ENCODE assay signal across 7 mouse cellular contexts in genomic region chrX:162829203-162829708, GRCm38 (mm10). TPM values are rescaled to one million over a fixed set of nuclear protein-coding genes. Genes with fewer than 3 reads are reported as not detected.
A peak's percentile ranks its signal among the peaks of the same experiment; 100 is the strongest.
DNase-seq lines count a peak whose midpoint lies in the region; ATAC-seq lines count a peak whose summit lies in the region.

Txlng (minus strand) TSS chrX:162829454.

- H3K9ac ChIP-seq in embryonic facial prominence, embryonic 11.5 days (replicated peaks; ENCODE audit: low read length), result peak within 1 kb of the TSS; percentile 46
- H3K9ac ChIP-seq in limb, embryonic 11.5 days (ENCODE audit: low read length), result peak within 1 kb of the TSS; percentile 37
- H3K9ac ChIP-seq in midbrain, embryonic 14.5 days (replicated peaks; ENCODE audit: low read length), result peak within 1 kb of the TSS; percentile 57

- peak; percentile 96 for DNase-seq in adrenal gland, postnatal 14 days
- peak; percentile 95 for DNase-seq in embryonic facial prominence, embryonic 11.5 days (ENCODE audit: low spot score)
- DNase-seq in heart, adult 11 months, result peak; percentile 100
- peak; percentile 93 for DNase-seq in kidney, adult 18-20 months
- DNase-seq in limb, embryonic 11.5 days (ENCODE audit: low spot score), result peak; percentile 91
- peak; percentile 95 for DNase-seq in midbrain, embryonic 14.5 days
- peak; percentile 82 to 91 for DNase-seq in spleen, adult 18-20 months

- H3K4me2 ChIP-seq in embryonic facial prominence, embryonic 11.5 days (ENCODE audit: low read depth, low read length), result peak within 1 kb of the TSS; percentile 79
- H3K4me2 ChIP-seq in limb, embryonic 11.5 days (ENCODE audit: low read depth, severe bottlenecking), result peak within 1 kb of the TSS; percentile 86
- H3K4me2 ChIP-seq in midbrain, embryonic 14.5 days (ENCODE audit: low read length), result peak within 1 kb of the TSS; percentile 72

- H3K27me3 ChIP-seq in embryonic facial prominence, embryonic 11.5 days (ENCODE audit: control insufficient read depth, insufficient read depth, low read length), result no peaks in the 10 kb centered on the region
- peaks cover 5% of the 10 kb centered on the region; the same call in 1 of the 2 replicates for H3K27me3 ChIP-seq in limb, embryonic 11.5 days (ENCODE audit: control insufficient read depth, insufficient read depth, low read length)
- H3K27me3 ChIP-seq in midbrain, embryonic 14.5 days (ENCODE audit: control insufficient read depth, insufficient read depth, low read length), result no peaks in the 10 kb centered on the region

- no peak within 1 kb of the TSS for H3K27ac ChIP-seq in embryonic facial prominence, embryonic 11.5 days (replicated peaks; ENCODE audit: low read depth, low read length)
- no peak within 1 kb of the TSS for H3K27ac ChIP-seq in limb, embryonic 11.5 days (replicated peaks; ENCODE audit: low read depth, low read length)
- no peak within 1 kb of the TSS; the same call in 1 of the 2 replicates for H3K27ac ChIP-seq in midbrain, embryonic 14.5 days (replicated peaks; ENCODE audit: low read depth, low read length)

- peak; percentile 99 for ATAC-seq in embryonic facial prominence, embryonic 11.5 days (replicated peaks; ENCODE audit: insufficient number of reproducible peaks, low FRiP score, low TSS enrichment, low read depth)
- ATAC-seq in limb, embryonic 11.5 days (ENCODE audit: insufficient number of reproducible peaks, low FRiP score, low TSS enrichment, low read depth), result peak; percentile 98
- ATAC-seq in midbrain, embryonic 14.5 days (ENCODE audit: low FRiP score, low TSS enrichment), result peak; percentile 97

- H3K36me3 ChIP-seq in embryonic facial prominence, embryonic 11.5 days (replicated peaks; ENCODE audit: control insufficient read depth, insufficient read depth, low read depth, low read length), result no peaks in the 10 kb centered on the region
- H3K36me3 ChIP-seq in limb, embryonic 11.5 days (ENCODE audit: control insufficient read depth, insufficient read depth, low read length), result no peaks in the 10 kb centered on the region
- no peaks in the 10 kb centered on the region for H3K36me3 ChIP-seq in midbrain, embryonic 14.5 days (ENCODE audit: control insufficient read depth, insufficient read depth, low read length)

- H3K9me3 ChIP-seq in embryonic facial prominence, embryonic 11.5 days (replicated peaks; ENCODE audit: control insufficient read depth, low read length), result no peaks in the 10 kb centered on the region
- no peaks in the 10 kb centered on the region for H3K9me3 ChIP-seq in limb, embryonic 11.5 days (ENCODE audit: control insufficient read depth, low read length)
- no peaks in the 10 kb centered on the region for H3K9me3 ChIP-seq in midbrain, embryonic 14.5 days (ENCODE audit: control insufficient read depth, low read length)

- no peaks in the 10 kb centered on the region for H3K4me1 ChIP-seq in embryonic facial prominence, embryonic 11.5 days (ENCODE audit: control insufficient read depth, insufficient read depth, low read length)
- H3K4me1 ChIP-seq in limb, embryonic 11.5 days (ENCODE audit: control insufficient read depth, insufficient read depth, low read length), result no peaks in the 10 kb centered on the region
- H3K4me1 ChIP-seq in midbrain, embryonic 14.5 days (ENCODE audit: control insufficient read depth, insufficient read depth, low read length), result no peaks in the 10 kb centered on the region

- H3K4me3 ChIP-seq in embryonic facial prominence, embryonic 11.5 days (ENCODE audit: low read depth, low read length), result peak within 1 kb of the TSS; percentile 50
- H3K4me3 ChIP-seq in limb, embryonic 11.5 days (ENCODE audit: low read depth, low read length), result peak within 1 kb of the TSS; percentile 53
- H3K4me3 ChIP-seq in midbrain, embryonic 14.5 days (replicated peaks; ENCODE audit: low read depth, low read length), result peak within 1 kb of the TSS; percentile 49

- 16% methylated on average over 37 of the region's 37 CpGs for WGBS in embryonic facial prominence, embryonic 11.5 days
- WGBS in limb, embryonic 11.5 days, result 20% methylated on average over 37 of the region's 37 CpGs
- 25% methylated on average over 37 of the region's 37 CpGs for WGBS in midbrain, embryonic 14.5 days

RNA-seq across cellular contexts. Expression of gene Txlng, which starts in this region (rescaled TPM):
- 24.7 and 25.8 TPM in 2 replicates for total RNA-seq in adrenal gland, postnatal 14 days (2021)
- 19.3 and 19.7 TPM in 2 replicates for polyA plus RNA-seq in embryonic facial prominence, embryonic 11.5 days (2014; fragmentation: Nextera tagmentation; extraction: Ambion mirVana)
- polyA plus RNA-seq in limb, embryonic 11.5 days (2014; fragmentation: Nextera tagmentation; extraction: Ambion mirVana), result 18.7 and 20.0 TPM in 2 replicates
- polyA plus RNA-seq in midbrain, embryonic 14.5 days (2014; fragmentation: Nextera tagmentation; extraction: Ambion mirVana), result 13.4 and 15.0 TPM in 2 replicates
